Mouse (Mus musculus) thymus, postnatal 10 days (tissue): Measurements from ENCODE around the gene Nckap5l.

Source experiments
- DNase-seq, 2 experiments: peaks; one replicate each; pipeline ENCODE4 v3.0.0; 2021; ENCODE audit warnings: low spot score in 2 of 2

Nckap5l gene

GRCm38 (mm10) chr15:99457606-99458401 lies at the start of gene Nckap5l:
TSS of gene Nckap5l (minus strand) at chr15:99457748.
- peak; percentile 92 to 95 for DNase-seq

- no peak for DNase-seq
Observed at GRCm38 (mm10) chr15:99505324-99506095, 48.0 kb upstream of the Nckap5l start.

GRCm38 (mm10) chr15:99503256-99503655 lies 45.7 kb upstream of the Nckap5l start:
- no peak for DNase-seq

GRCm38 (mm10) chr15:99502311-99502831 lies 44.8 kb upstream of the Nckap5l start:
- no peak for DNase-seq

GRCm38 (mm10) chr15:99501292-99502260 lies 44.0 kb upstream of the Nckap5l start:
- no peak for DNase-seq

- DNase-seq: no peak
Observed at GRCm38 (mm10) chr15:99500320-99500719, 42.8 kb upstream of the Nckap5l start.

GRCm38 (mm10) chr15:99499726-99500125 lies 42.2 kb upstream of the Nckap5l start:
- no peak for DNase-seq

- DNase-seq: no peak
Observed at GRCm38 (mm10) chr15:99498781-99499180, 41.2 kb upstream of the Nckap5l start.

- DNase-seq: no peak
Observed at GRCm38 (mm10) chr15:99498356-99498755, 40.8 kb upstream of the Nckap5l start.

GRCm38 (mm10) chr15:99497527-99498242 lies 40.1 kb upstream of the Nckap5l start:
- no peak for DNase-seq

- DNase-seq: peak in 1 of 2 experiments; percentile 35
Observed at GRCm38 (mm10) chr15:99497061-99497460, 39.5 kb upstream of the Nckap5l start.

GRCm38 (mm10) chr15:99484745-99485144 lies 27.2 kb upstream of the Nckap5l start:
- DNase-seq: no peak

- DNase-seq: no peak
Observed at GRCm38 (mm10) chr15:99475814-99476213, 18.3 kb upstream of the Nckap5l start.

GRCm38 (mm10) chr15:99474576-99474926 lies 17.0 kb upstream of the Nckap5l start, which contains the start of gene Bcdin3d:
TSS of gene Bcdin3d (minus strand) at chr15:99474730.
- DNase-seq: peak; percentile 85 to 93

GRCm38 (mm10) chr15:99473801-99474575 lies 16.4 kb upstream of the Nckap5l start:
- no peak for DNase-seq

- no peak for DNase-seq
Observed at GRCm38 (mm10) chr15:99472972-99473371, 15.4 kb upstream of the Nckap5l start.

- no peak for DNase-seq
Observed at GRCm38 (mm10) chr15:99471677-99472063, 14.1 kb upstream of the Nckap5l start.

GRCm38 (mm10) chr15:99470971-99471676 lies 13.6 kb upstream of the Nckap5l start:
- DNase-seq: peak in 1 of 2 experiments; percentile 51

- DNase-seq: no peak
Observed at GRCm38 (mm10) chr15:99470224-99470761, 12.7 kb upstream of the Nckap5l start.
